Mouse (Mus musculus): ENCODE measurements around the gene Iqcf5. TPM values are rescaled to one million over a fixed set of nuclear protein-coding genes. Genes with fewer than 3 reads are reported as not detected.

Gene Iqcf5
- total RNA-seq, 4 experiments from 2014 or later, result 0.68 to 1.2 (median 0.79) TPM; not detected in 1

Other genes starting within 250 kb of the Iqcf5 start
- gene Poc1a, start 233.5 kb upstream of the Iqcf5 start, total RNA-seq (2022), result 10 to 100 TPM; 14.6 to 18.3 (median 16.7) TPM
- gene Dusp7, start 145.9 kb upstream of the Iqcf5 start, total RNA-seq (2022), result 100 to 1,000 TPM in 1 of 4 experiments, 10 to 100 TPM in 3; 89.5 to 103 (median 93.0) TPM
- 100 to 1,000 TPM; 266 to 312 (median 299) TPM for gene Rpl29, start 85.1 kb upstream of the Iqcf5 start, total RNA-seq (2022)
- gene Acy1, start 76.3 kb upstream of the Iqcf5 start, total RNA-seq (2022), result 10 to 100 TPM; 23.2 to 24.3 (median 23.7) TPM
- 10 to 100 TPM; 14.6 to 16.1 (median 15.3) TPM for gene Abhd14b, start 67.1 kb upstream of the Iqcf5 start, total RNA-seq (2022)
- gene Abhd14a, start 66.9 kb upstream of the Iqcf5 start, total RNA-seq (2022), result 10 to 100 TPM; 31.7 to 35.8 (median 34.5) TPM
- 100 to 1,000 TPM; 201 to 223 (median 211) TPM for gene Pcbp4, start 61.3 kb upstream of the Iqcf5 start, total RNA-seq (2022)
- 10 to 100 TPM; 11.7 to 15.6 (median 12.7) TPM for gene Gpr62, start 48.6 kb upstream of the Iqcf5 start, total RNA-seq (2022)
- gene Rrp9, start 38.6 kb upstream of the Iqcf5 start, total RNA-seq (2022), result 10 to 100 TPM; 26.9 to 47.9 (median 32.8) TPM
- 1 to 10 TPM; 6.1 to 7.8 (median 7.0) TPM for gene Parp3, start 37.6 kb upstream of the Iqcf5 start, total RNA-seq (2022)
- not detected for gene Iqcf1, start 14.6 kb upstream of the Iqcf5 start, total RNA-seq (2022)
- not detected for gene Iqcf3, start 47.1 kb downstream of the Iqcf5 start, total RNA-seq (2022)
- gene Iqcf4, start 56.4 kb downstream of the Iqcf5 start, total RNA-seq (2022), result not detected
- gene Iqcf6, start 112.0 kb downstream of the Iqcf5 start, total RNA-seq (2022), result not detected
- gene Grm2, start 141.5 kb downstream of the Iqcf5 start, total RNA-seq (2022), result 10 to 100 TPM; 42.5 to 59.1 (median 45.4) TPM
- 100 to 1,000 TPM in 3 of 4 experiments, 10 to 100 TPM in 1; 94.4 to 115 (median 103) TPM for gene Tex264, start 171.4 kb downstream of the Iqcf5 start, total RNA-seq (2022)

Data from left cerebral cortex, adult 8-10 months (tissue).